Comparison of ENCODE assay signal across 26 mouse cellular contexts in genomic region chr11:109791965-109792364, GRCm38 (mm10). TPM values are rescaled to one million over a fixed set of nuclear protein-coding genes. Genes with fewer than 3 reads are reported as not detected.
A peak's percentile ranks its signal among the peaks of the same experiment; 100 is the strongest.
DNase-seq lines count a peak whose midpoint lies in the region; ATAC-seq and TF ChIP-seq lines count a peak whose summit lies in the region.
"Had no signal": no experiment of that assay in that cellular context is flagged by ENCODE, and none has a peak within 500 bp of the region (broad histone marks: within the 10 kb centered on the region; RNA-seq: fewer than 3 reads in every experiment).

No protein-coding gene starts in this region.

- peak; percentile 4 for DNase-seq in 416B (ENCODE audit: low read depth)
- peak; percentile 40 for DNase-seq in CD4-positive helper T cell, adult 2 months (ENCODE audit: low read depth, low spot score)
- DNase-seq in T-cell, adult 2 months (ENCODE audit: low spot score) = peak; percentile 12
- DNase-seq in induced T-regulatory cell, adult 2 months (ENCODE audit: low read depth) = peak; percentile 49
- DNase-seq in hindbrain, embryonic 14.5 days (ENCODE audit: low spot score) = no peak
- no peak for DNase-seq in adrenal gland, adult 2 months
- DNase-seq in right cerebral cortex, adult 18-20 months = no peak
- DNase-seq: adrenal gland, postnatal 25 days; B cell, adult 2 months; cerebellum, adult 18-20 months; cerebellum, adult 9-11 months; gastrocnemius, postnatal 36 days had no signal

- no peaks in the 10 kb centered on the region for H3K9me3 ChIP-seq in hindbrain, embryonic 14.5 days (ENCODE audit: control insufficient read depth, low read length)
- no peaks in the 10 kb centered on the region for H3K9me3 ChIP-seq in intestine, postnatal 0 days (ENCODE audit: control insufficient read depth)
- H3K9me3 ChIP-seq: embryonic facial prominence, embryonic 12.5 days; forebrain, embryonic 15.5 days; heart, embryonic 10.5 days had no signal

- H3K4me1 ChIP-seq in hindbrain, embryonic 14.5 days (replicated peaks; ENCODE audit: control insufficient read depth, insufficient read depth, low read length) = no peaks in the 10 kb centered on the region
- H3K4me1 ChIP-seq in intestine, postnatal 0 days (replicated peaks; ENCODE audit: control insufficient read depth, insufficient read depth, low read length) = no peaks in the 10 kb centered on the region
- H3K4me1 ChIP-seq: embryonic facial prominence, embryonic 12.5 days; forebrain, embryonic 15.5 days; heart, embryonic 10.5 days; hindbrain, embryonic 13.5 days had no signal

- H3K4me2 ChIP-seq in hindbrain, embryonic 14.5 days (replicated peaks) = no peak overlapping the region
- H3K4me2 ChIP-seq in intestine, postnatal 0 days (replicated peaks; ENCODE audit: low read depth) = no peak overlapping the region
- H3K4me2 ChIP-seq: embryonic facial prominence, embryonic 12.5 days; forebrain, embryonic 15.5 days; hindbrain, embryonic 13.5 days had no signal

- no peak for ATAC-seq in hindbrain, embryonic 14.5 days (ENCODE audit: low FRiP score)
- no peak for ATAC-seq in intestine, postnatal 0 days
- ATAC-seq: forebrain, embryonic 15.5 days had no signal

- H3K27me3 ChIP-seq in hindbrain, embryonic 14.5 days (ENCODE audit: control insufficient read depth, insufficient read depth, low read length) = no peaks in the 10 kb centered on the region
- H3K27me3 ChIP-seq in intestine, postnatal 0 days (replicated peaks; ENCODE audit: control insufficient read depth, insufficient read depth, low read length) = no peaks in the 10 kb centered on the region
- H3K27me3 ChIP-seq: embryonic facial prominence, embryonic 12.5 days; forebrain, embryonic 15.5 days; hindbrain, embryonic 13.5 days had no signal

- no peak overlapping the region for H3K27ac ChIP-seq in hindbrain, embryonic 14.5 days
- H3K27ac ChIP-seq in intestine, postnatal 0 days (ENCODE audit: low read depth, low read length) = no peak overlapping the region
- H3K27ac ChIP-seq: embryonic facial prominence, embryonic 12.5 days; forebrain, embryonic 15.5 days; heart, embryonic 10.5 days; hindbrain, embryonic 13.5 days had no signal

- WGBS in hindbrain, embryonic 14.5 days = 91% methylated on average over 2 of the region's 2 CpGs
- 85% methylated on average over 2 of the region's 2 CpGs for WGBS in intestine, postnatal 0 days

- H3K36me3 ChIP-seq in hindbrain, embryonic 14.5 days (replicated peaks; ENCODE audit: control insufficient read depth, insufficient read depth) = no peaks in the 10 kb centered on the region
- no peaks in the 10 kb centered on the region for H3K36me3 ChIP-seq in intestine, postnatal 0 days (ENCODE audit: control insufficient read depth, insufficient read depth)
- H3K36me3 ChIP-seq: embryonic facial prominence, embryonic 12.5 days; forebrain, embryonic 15.5 days; G1E; heart, embryonic 10.5 days; hindbrain, embryonic 13.5 days had no signal

- no peak for TF ChIP-seq CTCF in intestine, postnatal 0 days (IDR thresholded peaks at IDR 0.05; ENCODE audit: low read depth)

- no peak overlapping the region for H3K9ac ChIP-seq in hindbrain, embryonic 14.5 days
- no peak overlapping the region for H3K9ac ChIP-seq in intestine, postnatal 0 days (ENCODE audit: low read depth, low read length)
- H3K9ac ChIP-seq: embryonic facial prominence, embryonic 12.5 days; forebrain, embryonic 15.5 days; hindbrain, embryonic 13.5 days had no signal

- no peak overlapping the region for H3K4me3 ChIP-seq in hindbrain, embryonic 14.5 days (replicated peaks; ENCODE audit: low read length)
- no peak overlapping the region for H3K4me3 ChIP-seq in intestine, postnatal 0 days (ENCODE audit: low read depth, low read length)
- H3K4me3 ChIP-seq: embryonic facial prominence, embryonic 12.5 days; forebrain, embryonic 15.5 days; heart, embryonic 10.5 days; hindbrain, embryonic 13.5 days had no signal

RNA-seq across cellular contexts. Expression of gene 1700012B07Rik, which starts 35.9 kb away (rescaled TPM):
- not detected in 2 replicates for polyA plus RNA-seq in hindbrain, embryonic 14.5 days (2014; fragmentation: Nextera tagmentation; extraction: Ambion mirVana)
- not detected in 2 replicates for polyA plus RNA-seq in intestine, postnatal 0 days (2015; fragmentation: Nextera tagmentation; extraction: Ambion mirVana)
- not detected for total RNA-seq in adrenal gland, adult 2 months (2021)
- polyA plus RNA-seq in adrenal gland, adult 2 months (2012; rRNA removed) = not detected in 2 replicates
- total RNA-seq: adrenal gland, adult 18-20 months; adrenal gland, postnatal 25 days; gastrocnemius, adult 8-10 months; gastrocnemius, postnatal 36 days; heart, adult 18-20 months; heart, postnatal 10 days; hematopoietic stem cell, adult 5-6 weeks had no signal
- polyA plus RNA-seq: cortical plate, adult 2 months; embryonic facial prominence, embryonic 12.5 days; forebrain, embryonic 11.5 days; forebrain, embryonic 15.5 days; G1E; heart, embryonic 10.5 days; heart, embryonic 14.5 days; hindbrain, embryonic 13.5 days had no signal

Comparison
In these comparisons a context has a peak if more than half of its experiments do, and no peak if none do; other contexts are left out.
1. DNase-seq: peak in 416B (single experiment), CD4-positive helper T cell, adult 2 months (single experiment), T-cell, adult 2 months (single experiment) and induced T-regulatory cell, adult 2 months (single experiment); none in hindbrain, embryonic 14.5 days (single experiment), adrenal gland, adult 2 months (single experiment) and right cerebral cortex, adult 18-20 months (single experiment).